Mouse (Mus musculus): ENCODE measurements around the gene Pyy. TPM values are rescaled to one million over a fixed set of nuclear protein-coding genes. Genes with fewer than 3 reads are reported as not detected.
A peak's percentile ranks its signal among the peaks of the same experiment; 100 is the strongest.

The Pyy gene
- total and polyA plus RNA-seq, 2 experiments from 2014 or later: not detected

- peak; percentile 86 for TF ChIP-seq CTCF (IDR thresholded peaks at IDR 0.05)
- no peaks in the 10 kb centered on the region for H3K4me1 ChIP-seq (ENCODE audit: insufficient read depth, low read length)
- DNase-seq (ENCODE audit: low spot score): peak; percentile 77
- H3K4me3 ChIP-seq (ENCODE audit: low read depth, low read length): no peak overlapping the region
- 19% methylated on average over 17 of the region's 17 CpGs for WGBS
- H3K36me3 ChIP-seq (ENCODE audit: insufficient read depth, low read length): no peaks in the 10 kb centered on the region
- H3K9ac ChIP-seq (replicated peaks; ENCODE audit: low read length, poor library complexity, severe bottlenecking): no peak overlapping the region
- peaks cover 34% of the 10 kb centered on the region for H3K27me3 ChIP-seq (ENCODE audit: insufficient read depth, low read length)
- H3K4me2 ChIP-seq (ENCODE audit: low read depth, low read length, poor library complexity, severe bottlenecking): no peak overlapping the region
- no peak for ATAC-seq (ENCODE audit: low FRiP score)
- no peak overlapping the region for H3K27ac ChIP-seq (ENCODE audit: low read depth, low read length)
- no peaks in the 10 kb centered on the region for H3K9me3 ChIP-seq (ENCODE audit: low read length)
Measured at GRCm38 (mm10) chr11:102102485-102103258, 5.0 kb downstream of the Pyy start.

GRCm38 (mm10) chr11:102101219-102101618 lies 6.4 kb downstream of the Pyy start, which contains the start of gene Ppy:
TSS of gene Ppy (minus strand) at chr11:102101319.
- H3K27me3 ChIP-seq (ENCODE audit: insufficient read depth, low read length): peaks cover 19% of the 10 kb centered on the region
- H3K9ac ChIP-seq (replicated peaks; ENCODE audit: low read length, poor library complexity, severe bottlenecking): no peak within 1 kb of the TSS
- no peak for DNase-seq (ENCODE audit: low spot score)
- no peak for ATAC-seq (ENCODE audit: low FRiP score)
- no peak within 1 kb of the TSS for H3K4me2 ChIP-seq (ENCODE audit: low read depth, low read length, poor library complexity, severe bottlenecking)
- no peak for TF ChIP-seq CTCF (IDR thresholded peaks at IDR 0.05)
- H3K4me1 ChIP-seq (ENCODE audit: insufficient read depth, low read length): no peaks in the 10 kb centered on the region; the same call in 1 of the 2 replicates
- no peak within 1 kb of the TSS for H3K4me3 ChIP-seq (ENCODE audit: low read depth, low read length)
- no peaks in the 10 kb centered on the region for H3K36me3 ChIP-seq (ENCODE audit: insufficient read depth, low read length)
- H3K9me3 ChIP-seq (ENCODE audit: low read length): no peaks in the 10 kb centered on the region
- 85% methylated on average over 4 of the region's 4 CpGs for WGBS
- no peak within 1 kb of the TSS for H3K27ac ChIP-seq (ENCODE audit: low read depth, low read length)

GRCm38 (mm10) chr11:102096887-102097391 lies 10.7 kb downstream of the Pyy start:
- Histone ChIP-seq H3K4me1 (ENCODE audit: insufficient read depth, low read length) (no peaks in the 10 kb centered on the region; the same call in 1 of the 2 replicates), H3K27me3 (ENCODE audit: insufficient read depth, low read length) (no peaks in the 10 kb centered on the region), H3K27ac (ENCODE audit: low read depth, low read length) (no peak overlapping the region), H3K9me3 (ENCODE audit: low read length) (no peaks in the 10 kb centered on the region), H3K4me2 (ENCODE audit: low read depth, low read length, poor library complexity, severe bottlenecking) (peak overlapping the region; percentile 40), H3K9ac (replicated peaks; ENCODE audit: low read length, poor library complexity, severe bottlenecking) (peak overlapping the region; percentile 46), H3K36me3 (ENCODE audit: insufficient read depth, low read length) (no peaks in the 10 kb centered on the region), H3K4me3 (ENCODE audit: low read depth, low read length) (peak overlapping the region; percentile 19)
- WGBS: 7% methylated on average over 14 of the region's 18 CpGs
- ATAC-seq (ENCODE audit: low FRiP score) (peak; percentile 84), DNase-seq (ENCODE audit: low spot score) (peak; percentile 91)
- peak; percentile 78 for TF ChIP-seq CTCF (IDR thresholded peaks at IDR 0.05)

GRCm38 (mm10) chr11:102096446-102096845 lies 11.2 kb downstream of the Pyy start:
- H3K36me3 ChIP-seq (ENCODE audit: insufficient read depth, low read length): no peaks in the 10 kb centered on the region
- TF ChIP-seq CTCF (IDR thresholded peaks at IDR 0.05): no peak
- peak overlapping the region; percentile 19; the same call in 1 of the 2 replicates for H3K4me3 ChIP-seq (ENCODE audit: low read depth, low read length)
- H3K27ac ChIP-seq (ENCODE audit: low read depth, low read length): no peak overlapping the region
- H3K4me2 ChIP-seq (ENCODE audit: low read depth, low read length, poor library complexity, severe bottlenecking): peak overlapping the region; percentile 40
- no peaks in the 10 kb centered on the region; the same call in 1 of the 2 replicates for H3K4me1 ChIP-seq (ENCODE audit: insufficient read depth, low read length)
- no peak for DNase-seq (ENCODE audit: low spot score)
- H3K9ac ChIP-seq (replicated peaks; ENCODE audit: low read length, poor library complexity, severe bottlenecking): no peak overlapping the region
- no peak for ATAC-seq (ENCODE audit: low FRiP score)
- no peaks in the 10 kb centered on the region for H3K27me3 ChIP-seq (ENCODE audit: insufficient read depth, low read length)
- H3K9me3 ChIP-seq (ENCODE audit: low read length): no peaks in the 10 kb centered on the region
- 74% methylated on average over 5 of the region's 5 CpGs for WGBS

- Histone ChIP-seq H3K27ac (ENCODE audit: low read depth, low read length) (no peak overlapping the region), H3K27me3 (ENCODE audit: insufficient read depth, low read length) (no peaks in the 10 kb centered on the region), H3K4me1 (ENCODE audit: insufficient read depth, low read length) (no peaks in the 10 kb centered on the region; the same call in 1 of the 2 replicates), H3K9me3 (ENCODE audit: low read length) (no peaks in the 10 kb centered on the region), H3K9ac (replicated peaks; ENCODE audit: low read length, poor library complexity, severe bottlenecking) (no peak overlapping the region), H3K4me3 (ENCODE audit: low read depth, low read length) (no peak overlapping the region), H3K4me2 (ENCODE audit: low read depth, low read length, poor library complexity, severe bottlenecking) (no peak overlapping the region), H3K36me3 (ENCODE audit: insufficient read depth, low read length) (no peaks in the 10 kb centered on the region)
- TF ChIP-seq CTCF (IDR thresholded peaks at IDR 0.05): no peak
- DNase-seq (ENCODE audit: low spot score) (no peak), ATAC-seq (ENCODE audit: low FRiP score) (no peak)
- 74% methylated on average over 3 of the region's 3 CpGs for WGBS
Measured at GRCm38 (mm10) chr11:102095676-102096075, 12.0 kb downstream of the Pyy start.
